Mouse (Mus musculus) olfactory bulb, adult 2 months (tissue): ENCODE results near the gene Armc9.

Source experiments
- CTCF ChIP-seq: fragments of 200-500 bp; IDR thresholded peaks from 2 replicates; pipeline ENCODE4 v1.5.1; 2012; ENCODE audit warnings: low read depth, mild to moderate bottlenecking, low read length, moderate library complexity; ENCODE audit not compliant: insufficient read depth
- POLR2A ChIP-seq: fragments of 200-500 bp; IDR thresholded peaks from 2 replicates; pipeline ENCODE4 v1.6.1; 2012; ENCODE audit warnings: mild to moderate bottlenecking, low read depth, low read length, moderate library complexity; ENCODE audit not compliant: insufficient read depth

DNA sequence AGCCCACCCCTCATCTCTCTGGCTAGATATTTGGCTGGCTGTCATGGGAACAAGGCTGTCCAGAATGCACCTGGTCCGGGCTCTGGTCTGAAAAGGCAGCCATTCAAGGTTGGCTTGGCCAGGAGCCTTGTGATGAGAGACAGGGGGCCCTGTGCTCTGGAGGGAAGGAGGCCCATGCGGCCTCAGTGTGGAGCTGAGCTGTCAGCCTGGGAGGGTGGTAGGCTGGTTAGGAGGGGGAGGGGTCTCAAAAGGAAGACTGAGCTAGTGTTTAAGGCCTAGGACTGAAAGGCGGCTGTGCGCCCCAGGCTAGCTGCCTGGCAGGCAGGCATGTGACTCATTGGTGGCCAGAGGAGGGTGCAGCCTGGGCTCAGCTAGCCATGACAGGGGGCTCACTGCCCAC is 139.9 kb downstream of the Armc9 start:
- TF ChIP-seq POLR2A: no peak
- no peak for TF ChIP-seq CTCF
